Mouse (Mus musculus) neural tube, embryonic 11.5 days (tissue): ENCODE measurements around the gene Arvcf. TPM values are rescaled to one million over a fixed set of nuclear protein-coding genes. Genes with fewer than 3 reads are reported as not detected.
A peak's percentile ranks its signal among the peaks of the same experiment; 100 is the strongest.

ENCODE experiments used
- ATAC-seq: fragments of 200-750 bp; cut with Nextera tagmentation; 2 replicates; pipeline ENCODE4 v1.8.0; 2017; ENCODE audit warnings: moderate number of reproducible peaks, mild to moderate bottlenecking, moderate TSS enrichment, moderate library complexity; ENCODE audit not compliant: insufficient read depth, low FRiP score, low TSS enrichment
- DNase-seq: peaks from one replicate; pipeline ENCODE4 v3.0.0-alpha.2; 2015; ENCODE audit warnings: low spot score
- H3K27ac ChIP-seq: fragments of 300-500 bp; sonication (generic); 2 replicates; pipeline ENCODE4 v1.5.1; 2014; ENCODE audit warnings: low read depth, mild to moderate bottlenecking, low read length
- H3K27me3 ChIP-seq: fragments of 300-500 bp; sonication (generic); 2 replicates; pipeline ENCODE4 v1.6.1; 2014; ENCODE audit warnings: mild to moderate bottlenecking, low read length, mixed read lengths; ENCODE audit not compliant: control insufficient read depth, insufficient read depth
- H3K36me3 ChIP-seq: fragments of 300-500 bp; sonication (generic); 2 replicates; pipeline ENCODE4 v1.6.1; 2014; ENCODE audit warnings: mild to moderate bottlenecking, low read length, moderate library complexity, mixed read lengths; ENCODE audit not compliant: control insufficient read depth, insufficient read depth
- H3K4me1 ChIP-seq: fragments of 300-500 bp; sonication (generic); 2 replicates; pipeline ENCODE4 v1.6.1; 2014; ENCODE audit warnings: low read length, mixed read lengths; ENCODE audit not compliant: control insufficient read depth, insufficient read depth
- H3K4me2 ChIP-seq: fragments of 300-500 bp; sonication (generic); 2 replicates; pipeline ENCODE4 v1.6.1; 2014; ENCODE audit warnings: low read depth, mild to moderate bottlenecking, moderate library complexity
- H3K4me3 ChIP-seq: fragments of 300-500 bp; sonication (generic); 2 replicates; pipeline ENCODE4 v1.5.1; 2014; ENCODE audit warnings: low read depth, low read length
- H3K9ac ChIP-seq: fragments of 300-500 bp; sonication (generic); 2 replicates; pipeline ENCODE4 v1.6.1; 2014; ENCODE audit warnings: mild to moderate bottlenecking, low read length
- H3K9me3 ChIP-seq: fragments of 300-500 bp; sonication (generic); 2 replicates; pipeline ENCODE4 v1.6.1; 2016; ENCODE audit warnings: low read length; ENCODE audit not compliant: control insufficient read depth
- WGBS: fragments of 180-500 bp; shearing (Covaris S2); extraction: QIAGEN DNeasy Blood & Tissue Kit; methylation state at CpG from one replicate; pipeline ENCODE4 v1.1.7; 2014; 5-methylcytosine and 5-hydroxymethylcytosine counted together
- polyA plus RNA-seq: library from polyadenylated mRNA; unstranded; fragments of >200 nt; fragmentation: Nextera tagmentation; extraction: Ambion mirVana; gene quantifications from 2 replicates; pipeline ENCODE4 v1.2.1, GENCODE M21; 2014

Gene Arvcf
- polyA plus RNA-seq = 81.6 and 82.2 TPM in 2 replicates

DNA sequence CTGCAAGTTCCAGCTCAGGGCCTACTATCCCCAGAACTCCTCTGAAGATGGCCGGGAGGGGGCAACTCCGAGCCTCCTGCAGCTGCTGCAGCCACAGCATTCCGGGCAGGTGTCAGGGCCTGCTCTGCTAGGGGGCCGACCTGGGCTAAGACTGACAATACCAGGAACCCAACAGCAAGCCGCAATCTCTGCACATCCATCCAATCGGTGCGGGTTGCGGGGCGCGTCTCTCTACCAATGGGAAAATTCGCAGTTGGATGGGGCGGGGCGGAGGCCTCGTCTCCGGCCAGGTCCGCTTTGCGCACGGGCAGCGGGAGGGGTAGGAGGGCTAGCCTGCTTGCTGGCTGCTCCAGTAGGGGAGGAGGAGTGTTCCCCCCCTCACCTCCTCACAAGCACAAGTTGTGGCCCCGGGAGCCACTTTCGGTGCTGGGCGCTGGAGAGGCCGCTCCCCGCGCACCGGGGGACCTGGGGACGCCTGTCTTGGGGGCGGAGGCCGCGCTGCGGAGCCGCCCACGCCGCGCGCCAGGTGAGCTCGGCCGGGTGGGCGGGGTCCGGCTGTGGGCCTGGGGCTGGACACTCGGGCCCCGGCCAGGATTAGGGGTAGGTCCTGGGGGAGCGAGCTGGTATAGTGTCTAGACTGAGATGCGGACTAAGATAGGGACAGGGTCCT is at the start of gene Arvcf, which contains the start of gene Tango2:
Gene Arvcf, plus strand, starts transcription at position 252 of the 670 bp plus-strand sequence.
Gene Tango2, minus strand, starts transcription at position 173 of the 670 bp plus-strand sequence.
- Histone ChIP-seq H3K27me3 (peaks cover 4% of the 10 kb centered on the region; the same call in 1 of the 2 replicates), H3K4me2 (peak within 1 kb of the TSS; percentile 82), H3K9me3 (no peaks in the 10 kb centered on the region), H3K9ac (peak within 1 kb of the TSS; percentile 73), H3K36me3 (no peaks in the 10 kb centered on the region), H3K4me1 (peaks cover 9% of the 10 kb centered on the region; the same call in 1 of the 2 replicates), H3K27ac (no peak within 1 kb of the TSS), H3K4me3 (peak within 1 kb of the TSS; percentile 67)
- DNase-seq (peak; percentile 94), ATAC-seq (peak; percentile 77)
- 1% methylated on average over 28 of the region's 44 CpGs for WGBS

DNA sequence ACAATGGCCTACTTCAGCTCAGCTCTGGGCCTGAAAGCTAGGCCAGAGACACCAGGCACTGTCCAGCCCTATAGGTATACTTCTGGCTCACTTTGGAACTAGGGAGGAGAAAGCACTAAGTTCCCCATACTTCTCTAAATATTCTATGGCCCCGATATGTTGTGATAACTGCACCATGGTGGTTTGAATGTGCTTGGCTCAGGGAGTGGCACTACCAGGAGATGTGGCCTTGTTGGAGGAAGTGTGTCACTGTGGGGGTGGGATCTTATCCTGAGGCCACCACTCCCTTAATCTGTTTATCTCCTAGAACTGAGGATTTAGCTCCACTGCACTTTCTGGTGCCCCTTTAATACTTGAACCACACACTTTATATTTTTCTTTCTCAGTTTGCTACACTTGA is 39.8 kb upstream of the Arvcf start:
- Histone ChIP-seq H3K4me2 (no peak overlapping the region), H3K4me3 (no peak overlapping the region), H3K4me1 (no peaks in the 10 kb centered on the region), H3K36me3 (0 out of 2 replicates have a peak, but pooled peaks cover 2% of the 10 kb centered on the region), H3K27me3 (no peaks in the 10 kb centered on the region), H3K9ac (no peak overlapping the region), H3K9me3 (no peaks in the 10 kb centered on the region), H3K27ac (no peak overlapping the region)
- ATAC-seq = no peak
- no peak for DNase-seq
- WGBS = 93% methylated on average over 1 of the region's 1 CpGs

DNA sequence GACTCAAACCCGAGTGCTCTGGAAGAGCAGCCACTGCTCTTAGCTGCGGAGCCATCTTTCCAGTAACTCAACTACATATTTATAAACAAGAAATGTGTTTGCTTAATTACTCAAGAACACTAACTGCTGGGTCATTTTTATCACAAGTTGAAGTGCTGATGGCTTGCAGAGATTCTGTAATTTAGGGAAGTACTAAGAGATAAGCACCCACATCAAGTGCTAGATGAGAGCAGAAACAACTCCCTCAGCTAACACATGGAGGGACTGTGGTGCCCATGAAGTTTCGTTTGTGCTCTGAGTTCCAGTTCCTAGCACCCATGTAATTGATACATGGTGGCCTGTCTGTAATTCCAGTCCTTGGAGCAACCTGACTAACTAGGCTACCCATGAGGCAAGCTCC is 29.0 kb upstream of the Arvcf start:
- ATAC-seq (no peak), DNase-seq (no peak)
- 70% methylated on average over 3 of the region's 3 CpGs for WGBS

DNA sequence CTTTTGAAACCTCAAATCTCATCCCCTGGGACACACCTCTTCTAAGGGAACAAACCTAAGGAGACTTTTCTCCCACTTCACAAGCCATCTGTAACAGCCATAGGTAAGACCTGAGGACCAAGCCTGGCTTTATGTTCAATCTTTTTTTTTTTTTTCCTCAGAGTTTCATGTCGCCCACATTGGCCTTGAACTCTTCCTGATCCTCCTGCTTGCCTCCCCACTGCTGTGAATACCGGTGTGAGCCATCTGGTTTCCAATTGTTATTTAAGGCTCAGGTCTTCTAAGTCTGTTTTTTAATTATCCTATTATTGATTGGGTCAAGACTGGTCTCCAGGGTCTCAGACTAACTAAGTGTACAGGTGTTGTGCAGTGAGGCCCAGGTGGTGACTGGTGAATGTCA is 26.5 kb upstream of the Arvcf start:
- H3K9ac ChIP-seq = no peak overlapping the region
- no peak overlapping the region for H3K4me2 ChIP-seq
- DNase-seq = no peak
- 84% methylated on average over 2 of the region's 2 CpGs for WGBS
- H3K9me3 ChIP-seq = no peaks in the 10 kb centered on the region
- H3K4me3 ChIP-seq = no peak overlapping the region
- ATAC-seq = no peak
- H3K27ac ChIP-seq = no peak overlapping the region
- no peaks in the 10 kb centered on the region for H3K27me3 ChIP-seq
- no peaks in the 10 kb centered on the region for H3K36me3 ChIP-seq
- no peaks in the 10 kb centered on the region for H3K4me1 ChIP-seq

More for the DNA sequence above, 29.0 kb upstream of the Arvcf start:
- Histone ChIP-seq H3K9me3 (no peaks in the 10 kb centered on the region), H3K27me3 (no peaks in the 10 kb centered on the region), H3K36me3 (no peaks in the 10 kb centered on the region), H3K9ac (no peak overlapping the region), H3K27ac (no peak overlapping the region), H3K4me3 (no peak overlapping the region), H3K4me2 (no peak overlapping the region), H3K4me1 (no peaks in the 10 kb centered on the region)

DNA sequence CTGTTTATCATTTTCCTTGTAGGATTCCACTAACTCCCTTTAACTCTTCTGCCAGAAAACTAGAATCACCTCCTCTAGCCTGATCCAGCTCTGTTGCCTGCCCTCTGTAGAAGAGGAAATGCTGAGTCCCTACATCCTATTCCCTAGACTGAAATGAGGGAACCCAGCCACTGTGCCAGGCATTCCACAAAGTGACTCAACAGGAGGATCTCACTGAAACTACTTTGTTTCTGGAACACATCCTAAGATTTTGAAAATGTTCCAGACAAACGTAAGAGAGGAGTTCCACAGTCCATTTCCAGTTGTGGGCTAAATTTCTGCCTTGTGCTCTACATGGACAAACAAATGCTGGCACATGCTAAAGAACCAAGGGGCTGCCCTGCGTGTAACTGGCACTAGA is 24.5 kb upstream of the Arvcf start:
- H3K4me2 ChIP-seq = no peak overlapping the region
- no peak overlapping the region for H3K9ac ChIP-seq
- WGBS = 87% methylated on average over 2 of the region's 2 CpGs
- H3K9me3 ChIP-seq = no peaks in the 10 kb centered on the region
- no peak for DNase-seq
- ATAC-seq = no peak
- H3K36me3 ChIP-seq = no peaks in the 10 kb centered on the region
- no peaks in the 10 kb centered on the region for H3K27me3 ChIP-seq
- H3K4me3 ChIP-seq = no peak overlapping the region
- no peak overlapping the region for H3K27ac ChIP-seq
- H3K4me1 ChIP-seq = no peaks in the 10 kb centered on the region

DNA sequence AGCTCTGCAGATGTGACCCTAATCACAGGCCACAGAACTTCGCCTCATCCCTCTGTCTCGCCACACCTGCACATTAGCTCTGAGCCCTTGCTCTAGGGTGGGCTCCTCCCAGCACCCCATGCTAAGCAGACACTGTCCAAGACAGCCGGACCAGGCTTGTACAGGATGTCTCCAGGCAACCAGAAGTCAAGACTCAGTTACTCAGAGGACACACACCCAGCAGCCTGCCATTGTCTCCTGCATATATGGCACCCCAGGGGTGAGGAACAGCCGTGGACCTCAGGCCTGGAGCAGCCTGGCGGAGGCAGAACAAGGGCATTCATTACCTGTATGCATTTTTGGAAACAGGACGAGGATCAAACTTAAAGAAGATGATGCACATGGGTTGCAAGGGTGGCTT is 24.0 kb upstream of the Arvcf start:
- H3K9ac ChIP-seq = no peak overlapping the region
- no peak overlapping the region for H3K27ac ChIP-seq
- no peaks in the 10 kb centered on the region for H3K36me3 ChIP-seq
- 81% methylated on average over 6 of the region's 6 CpGs for WGBS
- ATAC-seq = no peak
- H3K9me3 ChIP-seq = no peaks in the 10 kb centered on the region
- H3K4me3 ChIP-seq = no peak overlapping the region
- no peaks in the 10 kb centered on the region for H3K27me3 ChIP-seq
- no peak overlapping the region for H3K4me2 ChIP-seq
- no peaks in the 10 kb centered on the region for H3K4me1 ChIP-seq
- DNase-seq = no peak

DNA sequence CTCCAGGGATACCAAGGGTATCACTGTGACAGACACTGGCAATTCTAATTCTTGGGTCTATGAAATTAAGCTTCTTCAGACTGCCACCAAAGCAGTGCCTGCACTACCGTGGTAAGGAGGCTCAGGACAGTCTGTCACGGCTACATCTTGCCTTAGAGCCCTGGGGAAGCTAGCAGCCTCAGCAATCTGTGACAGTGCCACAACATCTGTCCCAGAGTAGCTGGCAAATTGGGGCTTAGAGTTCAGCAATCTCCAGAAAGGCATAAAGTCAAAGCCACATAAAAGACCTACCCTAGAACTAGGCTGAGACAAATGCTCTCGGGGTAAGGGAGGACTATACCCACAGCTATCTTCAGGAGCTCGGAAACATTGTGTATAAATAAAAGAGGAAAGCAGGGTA is 22.2 kb upstream of the Arvcf start:
- Histone ChIP-seq H3K36me3 (no peaks in the 10 kb centered on the region), H3K9ac (no peak overlapping the region), H3K27me3 (no peaks in the 10 kb centered on the region), H3K4me3 (no peak overlapping the region), H3K4me2 (no peak overlapping the region), H3K4me1 (no peaks in the 10 kb centered on the region), H3K9me3 (no peaks in the 10 kb centered on the region), H3K27ac (no peak overlapping the region)
- DNase-seq (no peak), ATAC-seq (no peak)
- WGBS = 74% methylated on average over 4 of the region's 4 CpGs

DNA sequence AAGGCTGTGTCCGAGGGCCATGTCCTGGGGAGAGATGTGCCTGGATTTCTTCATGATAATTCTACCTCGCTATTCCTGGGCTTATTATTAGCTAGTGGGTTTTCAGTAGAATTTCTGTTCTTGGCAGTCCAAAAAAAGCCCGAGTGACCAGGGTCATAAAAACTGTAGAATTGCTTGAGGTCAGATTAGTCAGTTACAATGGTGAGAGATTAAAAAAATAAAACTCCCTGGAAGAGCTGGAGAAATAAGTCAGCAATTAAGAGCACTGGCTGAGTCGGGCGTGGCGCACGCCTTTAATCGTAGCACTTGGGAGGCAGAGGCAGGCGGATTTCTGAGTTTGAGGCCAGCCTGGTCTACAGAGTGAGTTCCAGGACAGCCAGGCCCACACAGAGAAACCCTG is 20.0 kb upstream of the Arvcf start:
- H3K9me3 ChIP-seq = no peaks in the 10 kb centered on the region
- DNase-seq = no peak
- ATAC-seq = no peak
- H3K27me3 ChIP-seq = no peaks in the 10 kb centered on the region
- H3K9ac ChIP-seq = no peak overlapping the region
- WGBS = 91% methylated on average over 9 of the region's 9 CpGs
- H3K4me3 ChIP-seq = no peak overlapping the region
- no peaks in the 10 kb centered on the region for H3K36me3 ChIP-seq
- H3K4me2 ChIP-seq = no peak overlapping the region
- H3K27ac ChIP-seq = no peak overlapping the region
- no peaks in the 10 kb centered on the region for H3K4me1 ChIP-seq

DNA sequence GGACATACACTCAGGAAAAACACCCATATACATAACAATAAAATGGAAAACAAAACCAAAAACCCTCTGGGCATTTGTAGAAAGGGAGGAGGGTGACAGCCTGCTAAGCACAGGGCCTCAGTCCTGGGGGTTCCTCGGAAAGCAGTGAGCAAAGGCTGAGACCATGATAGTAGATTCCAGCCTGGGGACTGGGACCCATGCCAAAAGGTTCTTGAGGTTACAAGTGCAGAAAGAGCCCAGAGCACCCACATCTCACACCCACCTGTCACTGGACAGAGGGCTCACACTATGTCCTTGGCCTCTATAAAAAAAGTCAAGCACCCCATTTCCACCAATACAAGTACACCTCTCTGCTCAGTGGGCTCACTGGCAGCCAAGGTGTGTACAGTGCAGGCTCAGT is 19.5 kb upstream of the Arvcf start:
- no peak overlapping the region for H3K27ac ChIP-seq
- no peak overlapping the region for H3K4me3 ChIP-seq
- ATAC-seq = no peak
- H3K36me3 ChIP-seq = no peaks in the 10 kb centered on the region
- no peaks in the 10 kb centered on the region for H3K27me3 ChIP-seq
- H3K4me2 ChIP-seq = no peak overlapping the region
- no peak overlapping the region for H3K9ac ChIP-seq
- no peaks in the 10 kb centered on the region for H3K9me3 ChIP-seq
- no peaks in the 10 kb centered on the region for H3K4me1 ChIP-seq
- WGBS = 81% methylated on average over 1 of the region's 1 CpGs
- DNase-seq = no peak
